Mouse (Mus musculus): Measurements from ENCODE around the gene Krtap3-2. TPM values are rescaled to one million over a fixed set of nuclear protein-coding genes. Genes with fewer than 3 reads are reported as not detected.
A peak's percentile ranks its signal among the peaks of the same experiment; 100 is the strongest.

The Krtap3-2 gene
- polyA plus RNA-seq, 1 experiment from 2014 or later, result not detected

DNA sequence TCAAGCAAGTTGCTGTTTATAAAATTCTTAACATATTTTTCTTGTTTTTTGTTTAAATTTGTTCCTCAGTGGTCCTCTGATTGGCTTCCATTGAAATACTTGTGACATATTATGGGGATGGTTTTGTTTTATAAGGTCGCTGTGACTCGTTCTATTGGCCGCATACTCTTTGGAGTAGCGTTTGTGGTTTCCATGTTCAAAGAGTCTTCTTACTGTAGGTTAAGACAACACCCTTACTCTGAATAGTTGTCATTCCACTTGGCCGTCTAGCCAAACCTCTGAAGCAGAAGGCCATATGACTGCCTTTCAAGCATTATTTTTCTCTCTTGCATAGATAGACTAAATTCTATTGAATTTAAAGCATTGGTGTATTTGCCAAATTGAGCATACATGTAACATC, 24.4 kb upstream of the Krtap3-2 start:
- TF ChIP-seq CTCF (IDR thresholded peaks at IDR 0.05; ENCODE audit: low read depth), result no peak
- no peaks in the 10 kb centered on the region for H3K36me3 ChIP-seq (ENCODE audit: insufficient read depth)
- no peak overlapping the region for H3K4me2 ChIP-seq
- 83% methylated on average over 5 of the region's 5 CpGs for WGBS
- H3K4me1 ChIP-seq (ENCODE audit: insufficient read depth), result no peaks in the 10 kb centered on the region
- no peaks in the 10 kb centered on the region for H3K27me3 ChIP-seq (ENCODE audit: insufficient read depth, low read length)
- no peak overlapping the region for H3K4me3 ChIP-seq (ENCODE audit: low read depth, low read length)
- no peak overlapping the region for H3K27ac ChIP-seq (ENCODE audit: low read depth)
- no peak overlapping the region for H3K9ac ChIP-seq
- no peak for ATAC-seq (ENCODE audit: insufficient read depth)
- no peak for DNase-seq
- no peaks in the 10 kb centered on the region for H3K9me3 ChIP-seq (ENCODE audit: low read depth, low read length)

DNA sequence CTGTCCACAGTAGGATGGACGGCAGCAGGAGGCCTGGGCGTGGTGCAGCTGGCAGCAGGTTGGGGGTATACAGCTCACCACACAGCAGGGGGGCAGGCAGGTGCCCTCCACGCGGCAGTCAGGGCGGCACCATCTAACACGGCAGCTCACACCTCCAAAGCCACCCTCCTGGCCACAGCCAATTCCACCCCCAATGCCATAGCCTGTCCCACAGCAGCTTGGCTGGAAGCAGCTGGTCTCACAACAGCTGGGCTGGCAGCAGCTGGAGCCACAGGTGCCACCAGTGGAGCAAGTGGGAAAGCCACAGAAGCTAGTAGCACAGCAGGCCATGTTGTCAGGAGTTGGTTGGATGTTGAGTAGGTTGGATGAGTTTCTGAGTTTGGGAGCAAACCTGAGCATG, 24.0 kb upstream of the Krtap3-2 start, which contains the start of gene Krtap1-5:
TSS of gene Krtap1-5 (minus strand) at position 381 of the 400 bp plus-strand sequence.
- no peak within 1 kb of the TSS for H3K27ac ChIP-seq (ENCODE audit: low read depth)
- no peak within 1 kb of the TSS for H3K4me2 ChIP-seq
- no peaks in the 10 kb centered on the region for H3K4me1 ChIP-seq (ENCODE audit: insufficient read depth)
- no peak for ATAC-seq (ENCODE audit: insufficient read depth)
- TF ChIP-seq CTCF (IDR thresholded peaks at IDR 0.05; ENCODE audit: low read depth), result no peak
- H3K9ac ChIP-seq, result no peak within 1 kb of the TSS
- no peaks in the 10 kb centered on the region for H3K9me3 ChIP-seq (ENCODE audit: low read depth, low read length)
- 84% methylated on average over 6 of the region's 6 CpGs for WGBS
- no peak within 1 kb of the TSS for H3K4me3 ChIP-seq (ENCODE audit: low read depth, low read length)
- H3K27me3 ChIP-seq (ENCODE audit: insufficient read depth, low read length), result no peaks in the 10 kb centered on the region
- H3K36me3 ChIP-seq (ENCODE audit: insufficient read depth), result no peaks in the 10 kb centered on the region
- DNase-seq, result no peak

DNA sequence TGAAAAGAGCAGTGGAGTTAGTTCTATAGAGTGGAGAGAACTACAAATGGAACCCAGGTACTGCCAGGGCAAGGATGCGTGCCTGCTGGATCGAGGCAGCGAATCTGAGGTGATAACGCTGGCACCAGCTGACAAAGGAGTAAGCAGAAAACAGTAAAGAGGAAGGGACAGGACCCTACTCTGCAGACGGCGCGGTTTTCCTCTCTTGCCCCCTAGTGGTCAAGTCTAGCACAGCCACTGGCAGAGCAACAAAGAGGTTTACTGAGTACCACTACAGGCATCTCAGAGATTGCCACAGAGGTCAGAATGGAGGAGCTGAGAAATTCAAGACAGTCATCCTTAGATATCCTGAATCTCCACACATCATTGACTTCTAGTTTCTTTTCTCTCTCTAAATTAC, 17.5 kb upstream of the Krtap3-2 start:
- peak overlapping the region; percentile 46 for H3K4me2 ChIP-seq
- no peaks in the 10 kb centered on the region for H3K27me3 ChIP-seq (ENCODE audit: insufficient read depth, low read length)
- no peak overlapping the region for H3K4me3 ChIP-seq (ENCODE audit: low read depth, low read length)
- no peaks in the 10 kb centered on the region for H3K36me3 ChIP-seq (ENCODE audit: insufficient read depth)
- DNase-seq, result peak; percentile 91
- H3K27ac ChIP-seq (ENCODE audit: low read depth), result no peak overlapping the region
- no peak overlapping the region for H3K9ac ChIP-seq
- peak; percentile 93 for TF ChIP-seq CTCF (IDR thresholded peaks at IDR 0.05; ENCODE audit: low read depth)
- WGBS, result under 1% methylated on average over 7 of the region's 7 CpGs
- no peaks in the 10 kb centered on the region for H3K4me1 ChIP-seq (ENCODE audit: insufficient read depth)
- H3K9me3 ChIP-seq (ENCODE audit: low read depth, low read length), result no peaks in the 10 kb centered on the region
- ATAC-seq (ENCODE audit: insufficient read depth), result peak; percentile 62; the same call in 1 of the 2 replicates

DNA sequence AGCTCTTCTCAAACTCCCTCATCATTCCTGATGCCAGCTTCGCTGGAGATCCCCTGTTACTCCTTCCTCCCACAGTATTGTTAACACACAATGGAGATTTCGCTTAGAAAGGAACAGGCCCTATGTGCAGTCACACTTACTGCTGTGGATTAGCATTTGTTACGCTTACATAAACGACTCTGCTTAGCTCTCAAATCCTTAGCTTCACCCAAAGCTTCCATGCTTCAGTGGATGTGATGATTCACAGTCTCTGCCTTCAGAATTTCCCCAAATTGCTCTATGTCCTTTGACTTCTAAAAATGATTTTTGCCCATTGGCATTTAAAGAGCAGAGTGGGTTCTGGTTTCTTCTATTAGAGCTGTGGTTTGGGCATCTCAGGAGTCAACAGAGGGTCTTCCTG, 16.5 kb upstream of the Krtap3-2 start:
- Histone ChIP-seq H3K9me3 (ENCODE audit: low read depth, low read length) (no peaks in the 10 kb centered on the region), H3K36me3 (ENCODE audit: insufficient read depth) (no peaks in the 10 kb centered on the region), H3K27ac (ENCODE audit: low read depth) (no peak overlapping the region), H3K4me1 (ENCODE audit: insufficient read depth) (no peaks in the 10 kb centered on the region), H3K4me3 (ENCODE audit: low read depth, low read length) (no peak overlapping the region), H3K27me3 (ENCODE audit: insufficient read depth, low read length) (no peaks in the 10 kb centered on the region), H3K9ac (no peak overlapping the region), H3K4me2 (no peak overlapping the region)
- DNase-seq (no peak), ATAC-seq (ENCODE audit: insufficient read depth) (no peak)
- TF ChIP-seq CTCF (IDR thresholded peaks at IDR 0.05; ENCODE audit: low read depth), result no peak
- WGBS, result 50% methylated on average over 4 of the region's 4 CpGs

GRCm38 (mm10) chr11:99566530-99566929, 9.9 kb upstream of the Krtap3-2 start, which contains the start of gene Krtap3-1:
TSS of gene Krtap3-1 (minus strand) at chr11:99566630.
- Histone ChIP-seq H3K4me3 (ENCODE audit: low read depth, low read length) (no peak within 1 kb of the TSS), H3K4me1 (ENCODE audit: insufficient read depth) (no peaks in the 10 kb centered on the region), H3K9ac (no peak within 1 kb of the TSS), H3K9me3 (ENCODE audit: low read depth, low read length) (no peaks in the 10 kb centered on the region), H3K27me3 (ENCODE audit: insufficient read depth, low read length) (no peaks in the 10 kb centered on the region), H3K27ac (ENCODE audit: low read depth) (no peak within 1 kb of the TSS), H3K36me3 (ENCODE audit: insufficient read depth) (no peaks in the 10 kb centered on the region), H3K4me2 (no peak within 1 kb of the TSS)
- 92% methylated on average over 7 of the region's 7 CpGs for WGBS
- DNase-seq, result no peak
- ATAC-seq (ENCODE audit: insufficient read depth), result no peak
- TF ChIP-seq CTCF (IDR thresholded peaks at IDR 0.05; ENCODE audit: low read depth), result no peak

DNA sequence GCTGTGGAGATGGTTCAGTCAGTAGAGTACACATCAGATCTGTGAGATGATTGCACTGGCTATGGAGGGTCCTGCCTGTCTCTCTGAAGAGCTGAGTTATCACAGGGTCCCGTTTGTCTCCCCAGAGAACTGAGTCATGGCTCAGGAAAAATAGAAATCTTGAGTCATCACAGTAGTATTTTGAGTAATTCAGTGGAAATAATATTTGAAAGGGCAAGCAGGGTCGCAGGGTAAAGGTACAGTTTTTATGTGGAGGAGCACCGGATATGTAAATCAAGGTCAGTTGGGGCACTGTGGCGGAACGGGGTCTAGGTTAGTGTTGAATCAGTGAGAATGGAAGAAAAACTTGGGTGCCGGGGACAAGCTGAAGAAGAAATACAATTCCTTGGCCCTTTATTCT, 5.9 kb upstream of the Krtap3-2 start:
- Histone ChIP-seq H3K4me3 (ENCODE audit: low read depth, low read length) (no peak overlapping the region), H3K27ac (ENCODE audit: low read depth) (no peak overlapping the region), H3K4me2 (no peak overlapping the region), H3K9me3 (ENCODE audit: low read depth, low read length) (no peaks in the 10 kb centered on the region), H3K4me1 (ENCODE audit: insufficient read depth) (no peaks in the 10 kb centered on the region), H3K9ac (no peak overlapping the region), H3K27me3 (ENCODE audit: insufficient read depth, low read length) (no peaks in the 10 kb centered on the region), H3K36me3 (ENCODE audit: insufficient read depth) (no peaks in the 10 kb centered on the region)
- TF ChIP-seq CTCF (IDR thresholded peaks at IDR 0.05; ENCODE audit: low read depth), result no peak
- DNase-seq (no peak), ATAC-seq (ENCODE audit: insufficient read depth) (no peak)
- WGBS, result 73% methylated on average over 6 of the region's 6 CpGs

- TF ChIP-seq CTCF (IDR thresholded peaks at IDR 0.05; ENCODE audit: low read depth), result no peak
- no peak for DNase-seq
- 89% methylated on average over 9 of the region's 9 CpGs for WGBS
- H3K9me3 ChIP-seq (ENCODE audit: low read depth, low read length), result no peaks in the 10 kb centered on the region
- no peak within 1 kb of the TSS for H3K4me3 ChIP-seq (ENCODE audit: low read depth, low read length)
- no peak within 1 kb of the TSS for H3K4me2 ChIP-seq
- ATAC-seq (ENCODE audit: insufficient read depth), result no peak
- H3K9ac ChIP-seq, result no peak within 1 kb of the TSS
- H3K4me1 ChIP-seq (ENCODE audit: insufficient read depth), result no peaks in the 10 kb centered on the region
- no peaks in the 10 kb centered on the region for H3K27me3 ChIP-seq (ENCODE audit: insufficient read depth, low read length)
- H3K36me3 ChIP-seq (ENCODE audit: insufficient read depth), result no peaks in the 10 kb centered on the region
- H3K27ac ChIP-seq (ENCODE audit: low read depth), result no peak within 1 kb of the TSS
These were observed 2.7 kb upstream of the Krtap3-2 start, which contains the start of gene Gm11939 for GRCm38 (mm10) chr11:99559366-99559765. TSS of gene Gm11939 (minus strand) at chr11:99559466.
